Mouse (Mus musculus): ENCODE data around the gene Tstd2. TPM values are rescaled to one million over a fixed set of nuclear protein-coding genes. Genes with fewer than 3 reads are reported as not detected.

The Tstd2 gene
- polyA plus RNA-seq, 1 experiment from 2014 or later, result 21.6 TPM

- no peak for DNase-seq (ENCODE audit: low spot score)
- 85% methylated on average over 8 of the region's 8 CpGs for WGBS
- no peaks in the 10 kb centered on the region for H3K9me3 ChIP-seq (ENCODE audit: control insufficient read depth, low read length)
- no peak for ATAC-seq (ENCODE audit: low FRiP score)
- no peak overlapping the region for H3K4me3 ChIP-seq (replicated peaks; ENCODE audit: low read length)
- no peak overlapping the region for H3K27ac ChIP-seq
- H3K36me3 ChIP-seq (replicated peaks; ENCODE audit: control insufficient read depth, insufficient read depth), result peaks cover 82% of the 10 kb centered on the region
- no peak overlapping the region for H3K4me2 ChIP-seq (replicated peaks)
- H3K27me3 ChIP-seq (ENCODE audit: control insufficient read depth, insufficient read depth, low read length), result no peaks in the 10 kb centered on the region
- no peaks in the 10 kb centered on the region for H3K4me1 ChIP-seq (replicated peaks; ENCODE audit: control insufficient read depth, insufficient read depth, low read length)
- H3K9ac ChIP-seq, result no peak overlapping the region
These were observed 9.0 kb downstream of the Tstd2 start for GRCm38 (mm10) chr4:46129311-46130004.

- peak; percentile 92 for DNase-seq (ENCODE audit: low spot score)
- H3K4me3 ChIP-seq (replicated peaks; ENCODE audit: low read length), result no peak overlapping the region
- H3K4me2 ChIP-seq (replicated peaks), result no peak overlapping the region
- H3K9me3 ChIP-seq (ENCODE audit: control insufficient read depth, low read length), result no peaks in the 10 kb centered on the region
- no peaks in the 10 kb centered on the region for H3K27me3 ChIP-seq (ENCODE audit: control insufficient read depth, insufficient read depth, low read length)
- 51% methylated on average over 2 of the region's 2 CpGs for WGBS
- no peak for ATAC-seq (ENCODE audit: low FRiP score)
- no peak overlapping the region for H3K27ac ChIP-seq
- H3K9ac ChIP-seq, result no peak overlapping the region
- H3K4me1 ChIP-seq (replicated peaks; ENCODE audit: control insufficient read depth, insufficient read depth, low read length), result no peaks in the 10 kb centered on the region
- peaks cover 82% of the 10 kb centered on the region for H3K36me3 ChIP-seq (replicated peaks; ENCODE audit: control insufficient read depth, insufficient read depth)
These were observed 12.0 kb downstream of the Tstd2 start for GRCm38 (mm10) chr4:46126541-46126940.

GRCm38 (mm10) chr4:46123358-46123757 lies 15.1 kb downstream of the Tstd2 start:
- Histone ChIP-seq H3K4me1 (replicated peaks; ENCODE audit: control insufficient read depth, insufficient read depth, low read length) (no peaks in the 10 kb centered on the region), H3K36me3 (replicated peaks; ENCODE audit: control insufficient read depth, insufficient read depth) (peaks cover 87% of the 10 kb centered on the region), H3K9me3 (ENCODE audit: control insufficient read depth, low read length) (no peaks in the 10 kb centered on the region), H3K27me3 (ENCODE audit: control insufficient read depth, insufficient read depth, low read length) (no peaks in the 10 kb centered on the region), H3K4me2 (replicated peaks) (no peak overlapping the region), H3K4me3 (replicated peaks; ENCODE audit: low read length) (no peak overlapping the region), H3K9ac (no peak overlapping the region), H3K27ac (no peak overlapping the region)
- 93% methylated on average over 6 of the region's 6 CpGs for WGBS
- no peak for ATAC-seq (ENCODE audit: low FRiP score)
- no peak for DNase-seq (ENCODE audit: low spot score)

GRCm38 (mm10) chr4:46120767-46121166 lies 17.7 kb downstream of the Tstd2 start:
- Histone ChIP-seq H3K36me3 (replicated peaks; ENCODE audit: control insufficient read depth, insufficient read depth) (peaks cover 100% of the 10 kb centered on the region), H3K27ac (no peak overlapping the region), H3K4me2 (replicated peaks) (no peak overlapping the region), H3K9ac (no peak overlapping the region), H3K4me3 (replicated peaks; ENCODE audit: low read length) (no peak overlapping the region), H3K9me3 (ENCODE audit: control insufficient read depth, low read length) (no peaks in the 10 kb centered on the region), H3K4me1 (replicated peaks; ENCODE audit: control insufficient read depth, insufficient read depth, low read length) (no peaks in the 10 kb centered on the region), H3K27me3 (ENCODE audit: control insufficient read depth, insufficient read depth, low read length) (no peaks in the 10 kb centered on the region)
- ATAC-seq (ENCODE audit: low FRiP score), result no peak
- 89% methylated on average over 3 of the region's 3 CpGs for WGBS
- DNase-seq (ENCODE audit: low spot score), result no peak

GRCm38 (mm10) chr4:46119514-46120094 lies 18.9 kb downstream of the Tstd2 start:
- 91% methylated on average over 14 of the region's 14 CpGs for WGBS

GRCm38 (mm10) chr4:46117536-46117935 lies 21.0 kb downstream of the Tstd2 start:
- H3K4me3 ChIP-seq (replicated peaks; ENCODE audit: low read length), result no peak overlapping the region
- WGBS, result 97% methylated on average over 4 of the region's 4 CpGs
- ATAC-seq (ENCODE audit: low FRiP score), result no peak
- H3K9me3 ChIP-seq (ENCODE audit: control insufficient read depth, low read length), result no peaks in the 10 kb centered on the region
- peaks cover 97% of the 10 kb centered on the region for H3K36me3 ChIP-seq (replicated peaks; ENCODE audit: control insufficient read depth, insufficient read depth)
- no peak for DNase-seq (ENCODE audit: low spot score)
- H3K4me2 ChIP-seq (replicated peaks), result no peak overlapping the region
- no peaks in the 10 kb centered on the region for H3K27me3 ChIP-seq (ENCODE audit: control insufficient read depth, insufficient read depth, low read length)
- no peaks in the 10 kb centered on the region for H3K4me1 ChIP-seq (replicated peaks; ENCODE audit: control insufficient read depth, insufficient read depth, low read length)
- H3K27ac ChIP-seq, result no peak overlapping the region
- no peak overlapping the region for H3K9ac ChIP-seq

More at GRCm38 (mm10) chr4:46119514-46120094, 18.9 kb downstream of the Tstd2 start:
- Histone ChIP-seq H3K9me3 (ENCODE audit: control insufficient read depth, low read length) (no peaks in the 10 kb centered on the region), H3K4me1 (replicated peaks; ENCODE audit: control insufficient read depth, insufficient read depth, low read length) (no peaks in the 10 kb centered on the region), H3K4me2 (replicated peaks) (no peak overlapping the region), H3K4me3 (replicated peaks; ENCODE audit: low read length) (no peak overlapping the region), H3K9ac (no peak overlapping the region), H3K27me3 (ENCODE audit: control insufficient read depth, insufficient read depth, low read length) (no peaks in the 10 kb centered on the region), H3K36me3 (replicated peaks; ENCODE audit: control insufficient read depth, insufficient read depth) (peaks cover 100% of the 10 kb centered on the region), H3K27ac (no peak overlapping the region)
- no peak for DNase-seq (ENCODE audit: low spot score)
- no peak for ATAC-seq (ENCODE audit: low FRiP score)

GRCm38 (mm10) chr4:46116544-46117175 lies 21.8 kb downstream of the Tstd2 start:
- WGBS, result 69% methylated on average over 10 of the region's 10 CpGs
- no peak overlapping the region for H3K4me3 ChIP-seq (replicated peaks; ENCODE audit: low read length)
- no peaks in the 10 kb centered on the region for H3K4me1 ChIP-seq (replicated peaks; ENCODE audit: control insufficient read depth, insufficient read depth, low read length)
- no peak overlapping the region for H3K9ac ChIP-seq
- ATAC-seq (ENCODE audit: low FRiP score) (no peak; the same call in 1 of the 2 replicates), DNase-seq (ENCODE audit: low spot score) (no peak)
- H3K4me2 ChIP-seq (replicated peaks), result no peak overlapping the region
- no peaks in the 10 kb centered on the region for H3K9me3 ChIP-seq (ENCODE audit: control insufficient read depth, low read length)
- no peak overlapping the region for H3K27ac ChIP-seq
- peaks cover 88% of the 10 kb centered on the region for H3K36me3 ChIP-seq (replicated peaks; ENCODE audit: control insufficient read depth, insufficient read depth)
- no peaks in the 10 kb centered on the region for H3K27me3 ChIP-seq (ENCODE audit: control insufficient read depth, insufficient read depth, low read length)

GRCm38 (mm10) chr4:46115308-46115707 lies 23.2 kb downstream of the Tstd2 start:
- no peak overlapping the region for H3K4me3 ChIP-seq (replicated peaks; ENCODE audit: low read length)
- H3K36me3 ChIP-seq (replicated peaks; ENCODE audit: control insufficient read depth, insufficient read depth), result peaks cover 75% of the 10 kb centered on the region
- no peaks in the 10 kb centered on the region for H3K27me3 ChIP-seq (ENCODE audit: control insufficient read depth, insufficient read depth, low read length)
- no peak overlapping the region for H3K9ac ChIP-seq
- H3K4me1 ChIP-seq (replicated peaks; ENCODE audit: control insufficient read depth, insufficient read depth, low read length), result no peaks in the 10 kb centered on the region
- 87% methylated on average over 1 of the region's 1 CpGs for WGBS
- H3K9me3 ChIP-seq (ENCODE audit: control insufficient read depth, low read length), result no peaks in the 10 kb centered on the region
- no peak overlapping the region for H3K4me2 ChIP-seq (replicated peaks)
- ATAC-seq (ENCODE audit: low FRiP score) (no peak), DNase-seq (ENCODE audit: low spot score) (no peak)
- no peak overlapping the region for H3K27ac ChIP-seq

DNA sequence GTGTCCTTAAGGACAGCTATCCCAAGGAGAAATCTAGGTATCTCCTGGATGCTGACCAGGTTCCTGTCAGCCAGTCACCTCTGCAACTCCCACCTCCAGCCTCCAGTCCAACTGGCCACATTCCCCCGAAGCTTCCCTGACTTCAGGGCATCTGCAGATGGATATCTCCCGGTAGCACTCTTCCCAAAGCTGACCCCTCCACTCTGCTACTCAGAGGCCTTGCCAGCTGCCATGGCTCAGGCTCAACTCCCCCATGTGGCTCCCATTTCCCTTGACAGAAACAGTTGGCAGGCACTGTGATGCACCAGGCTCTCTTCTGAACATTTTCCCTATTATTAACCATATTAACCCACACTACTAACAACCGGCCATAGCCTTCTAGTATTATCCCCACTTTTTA lies 27.1 kb downstream of the Tstd2 start:
- Histone ChIP-seq H3K9ac (no peak overlapping the region), H3K36me3 (replicated peaks; ENCODE audit: control insufficient read depth, insufficient read depth) (peaks cover 35% of the 10 kb centered on the region), H3K27me3 (ENCODE audit: control insufficient read depth, insufficient read depth, low read length) (no peaks in the 10 kb centered on the region), H3K4me1 (replicated peaks; ENCODE audit: control insufficient read depth, insufficient read depth, low read length) (no peaks in the 10 kb centered on the region), H3K9me3 (ENCODE audit: control insufficient read depth, low read length) (no peaks in the 10 kb centered on the region), H3K27ac (no peak overlapping the region), H3K4me2 (replicated peaks) (no peak overlapping the region), H3K4me3 (replicated peaks; ENCODE audit: low read length) (no peak overlapping the region)
- DNase-seq (ENCODE audit: low spot score) (no peak), ATAC-seq (ENCODE audit: low FRiP score) (no peak)
- WGBS, result 78% methylated on average over 3 of the region's 3 CpGs

Data from hindbrain, embryonic 14.5 days (tissue).